Mouse (Mus musculus): ENCODE measurements around the gene Ap3b1.

- TF ChIP-seq CTCF (conservative IDR thresholded peaks at IDR 0.05; ENCODE audit: low read length) (no peak), POU5F1 (IDR thresholded peaks at IDR 0.05; ENCODE audit: borderline replicate concordance, low read length) (no peak), NANOG (IDR thresholded peaks at IDR 0.05; ENCODE audit: borderline replicate concordance, low read length) (no peak)
Measured at GRCm38 (mm10) chr13:94381427-94381826, 22.7 kb downstream of the Ap3b1 start.

All from E14TG2a.4 (cell line).